Mouse (Mus musculus): ENCODE measurements around the gene Fdx1l.

- TF ChIP-seq CTCF (IDR thresholded peaks at IDR 0.05; ENCODE audit: low read depth) (no peak), EP300 (IDR thresholded peaks at IDR 0.05; ENCODE audit: low read depth) (0 out of 2 replicates have a peak, but pooled peaks have one; percentile 56)
These were observed 9.9 kb upstream of the Fdx1l start for GRCm38 (mm10) chr9:21083324-21083723.

All from liver, postnatal 0 days (tissue).